Mouse (Mus musculus) forebrain, embryonic 15.5 days (tissue): ENCODE measurements around the gene Mef2d. TPM values are rescaled to one million over a fixed set of nuclear protein-coding genes. Genes with fewer than 3 reads are reported as not detected.

Experiments used
- ATAC-seq: fragments of 200-750 bp; cut with Nextera tagmentation; replicated peaks from 2 replicates; pipeline ENCODE4 v1.8.0; 2017; ENCODE audit warnings: mild to moderate bottlenecking, moderate TSS enrichment, moderate library complexity
- H3K27ac ChIP-seq: fragments of 300-500 bp; sonication (generic); replicated peaks from 2 replicates; pipeline ENCODE4 v1.5.1; 2015; ENCODE audit warnings: mild to moderate bottlenecking, inconsistent platforms
- H3K27me3 ChIP-seq: fragments of 300-500 bp; sonication (generic); 2 replicates; pipeline ENCODE4 v1.6.1; 2015; ENCODE audit warnings: inconsistent platforms
- H3K36me3 ChIP-seq: fragments of 300-500 bp; sonication (generic); 2 replicates; pipeline ENCODE4 v1.6.1; 2015; ENCODE audit warnings: mild to moderate bottlenecking, inconsistent platforms
- H3K4me1 ChIP-seq: fragments of 300-500 bp; sonication (generic); 2 replicates; pipeline ENCODE4 v1.6.1; 2015; ENCODE audit warnings: inconsistent platforms
- H3K4me2 ChIP-seq: fragments of 300-500 bp; sonication (generic); replicated peaks from 2 replicates; pipeline ENCODE4 v1.6.1; 2015; ENCODE audit warnings: mild to moderate bottlenecking, inconsistent platforms
- H3K4me3 ChIP-seq: fragments of 300-500 bp; sonication (generic); 2 replicates; pipeline ENCODE4 v1.5.1; 2015; ENCODE audit warnings: mild to moderate bottlenecking, inconsistent platforms
- H3K9ac ChIP-seq: fragments of 300-500 bp; sonication (generic); replicated peaks from 2 replicates; pipeline ENCODE4 v1.6.1; 2015; ENCODE audit warnings: mild to moderate bottlenecking, inconsistent platforms
- H3K9me3 ChIP-seq: fragments of 300-500 bp; sonication (generic); 2 replicates; pipeline ENCODE4 v1.6.1; 2016; ENCODE audit warnings: inconsistent platforms
- WGBS: fragments of 180-500 bp; shearing (Covaris S2); methylation state at CpG from one replicate; pipeline ENCODE4 v1.1.7; 2015; ENCODE audit warnings: mixed read lengths; 5-methylcytosine and 5-hydroxymethylcytosine counted together
- polyA plus RNA-seq: library from polyadenylated mRNA; unstranded; fragments of >200 nt; fragmentation: Nextera tagmentation; extraction: Ambion mirVana; gene quantifications from 2 replicates; pipeline ENCODE4 v1.2.1, GENCODE M21; 2015

Mef2d gene
- polyA plus RNA-seq, 1 experiment from 2014 or later, result 21.3 TPM

DNA sequence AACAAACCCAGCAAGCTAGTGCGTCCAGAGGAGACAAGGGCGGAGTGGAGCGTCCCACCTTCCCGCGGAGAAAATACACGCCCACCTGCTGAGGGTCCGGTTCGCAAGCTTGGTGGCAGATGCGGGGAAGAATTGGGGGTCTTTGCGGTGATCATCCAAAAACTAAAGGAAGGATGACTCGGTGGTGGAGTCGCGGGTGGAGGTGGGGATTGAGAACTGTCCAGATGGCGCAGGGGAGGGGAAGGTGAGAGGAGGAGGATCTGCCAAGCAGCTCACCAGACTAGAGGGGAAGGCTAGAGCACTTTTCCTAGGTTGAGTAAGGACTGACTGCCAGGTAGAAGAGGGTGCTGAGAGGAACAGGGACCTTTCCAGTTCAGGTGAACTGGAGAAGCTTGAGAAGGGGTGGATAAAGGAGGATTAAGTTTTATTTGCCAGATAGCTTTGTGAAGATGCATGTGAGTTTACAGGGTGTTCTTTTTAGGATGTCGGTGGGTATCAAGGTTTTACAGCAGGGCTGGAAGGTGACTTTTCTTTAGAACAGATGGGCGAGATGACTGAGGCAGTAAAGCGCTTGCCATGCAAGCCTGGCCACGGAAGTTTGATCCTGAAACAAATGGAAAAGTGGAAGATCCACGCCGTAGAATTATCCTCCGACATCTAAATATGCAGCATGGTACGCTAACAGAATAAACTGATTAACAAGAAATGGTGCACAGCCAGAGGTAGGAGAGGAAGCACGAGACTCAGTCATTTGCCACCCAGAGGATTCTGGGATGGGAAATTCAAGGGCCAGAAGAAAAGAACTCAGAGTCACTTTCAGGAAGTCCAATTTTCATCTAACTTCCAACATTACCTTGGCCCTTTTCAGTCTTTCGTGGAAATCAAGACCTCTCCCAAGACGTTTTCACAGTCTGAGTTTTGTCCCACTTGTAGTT, 2.7 kb upstream of the Mef2d start:
- H3K9me3 ChIP-seq, result no peaks in the 10 kb centered on the region
- H3K4me2 ChIP-seq, result peak overlapping the region; percentile 97
- peak overlapping the region; percentile 57 for H3K4me3 ChIP-seq
- H3K36me3 ChIP-seq, result no peaks in the 10 kb centered on the region
- 17% methylated on average over 25 of the region's 25 CpGs for WGBS
- no peak for ATAC-seq
- H3K27me3 ChIP-seq, result no peaks in the 10 kb centered on the region
- peak overlapping the region; percentile 67 for H3K9ac ChIP-seq
- peak overlapping the region; percentile 99 for H3K27ac ChIP-seq
- H3K4me1 ChIP-seq, result peaks cover 53% of the 10 kb centered on the region

DNA sequence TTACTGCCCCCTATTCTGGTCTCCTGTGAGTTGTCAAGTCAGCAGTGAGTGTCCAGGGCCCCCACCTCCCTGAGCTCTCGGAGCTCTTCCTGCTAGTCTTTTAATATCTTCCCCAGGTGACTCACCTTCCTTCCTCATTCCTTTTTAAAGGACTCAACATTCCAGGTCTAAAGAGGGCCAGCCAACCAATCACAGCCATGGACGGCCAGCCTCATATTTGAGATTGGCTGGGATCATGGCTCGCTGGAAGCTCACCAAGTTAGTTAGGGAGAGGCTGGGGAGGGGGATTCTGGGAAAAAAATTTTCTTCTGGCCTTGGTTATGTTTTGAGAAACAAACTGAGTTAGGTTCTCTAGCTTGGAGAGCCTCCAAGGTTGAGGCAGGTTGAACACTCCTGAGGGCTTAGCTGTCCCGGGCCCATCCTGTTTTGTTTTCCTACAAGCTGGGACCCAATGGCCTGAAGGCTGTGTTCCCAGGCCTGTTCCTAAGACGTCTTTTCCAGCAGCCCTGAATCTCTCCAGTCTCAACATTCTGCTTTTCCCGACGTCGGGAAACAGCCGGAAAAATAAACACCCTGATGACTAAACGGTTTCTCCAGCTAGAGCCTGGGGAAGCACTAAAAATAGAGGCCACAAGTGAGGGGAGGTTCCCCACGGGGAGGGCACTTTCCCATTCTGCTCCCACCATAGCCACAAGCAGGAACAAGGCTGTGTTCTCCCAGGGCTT, 1.8 kb upstream of the Mef2d start:
- Histone ChIP-seq H3K36me3 (no peaks in the 10 kb centered on the region), H3K27me3 (no peaks in the 10 kb centered on the region), H3K9me3 (no peaks in the 10 kb centered on the region), H3K27ac (peak overlapping the region; percentile 99), H3K9ac (no peak overlapping the region), H3K4me1 (peaks cover 61% of the 10 kb centered on the region), H3K4me2 (no peak overlapping the region), H3K4me3 (no peak overlapping the region)
- 34% methylated on average over 11 of the region's 11 CpGs for WGBS
- ATAC-seq, result no peak

DNA sequence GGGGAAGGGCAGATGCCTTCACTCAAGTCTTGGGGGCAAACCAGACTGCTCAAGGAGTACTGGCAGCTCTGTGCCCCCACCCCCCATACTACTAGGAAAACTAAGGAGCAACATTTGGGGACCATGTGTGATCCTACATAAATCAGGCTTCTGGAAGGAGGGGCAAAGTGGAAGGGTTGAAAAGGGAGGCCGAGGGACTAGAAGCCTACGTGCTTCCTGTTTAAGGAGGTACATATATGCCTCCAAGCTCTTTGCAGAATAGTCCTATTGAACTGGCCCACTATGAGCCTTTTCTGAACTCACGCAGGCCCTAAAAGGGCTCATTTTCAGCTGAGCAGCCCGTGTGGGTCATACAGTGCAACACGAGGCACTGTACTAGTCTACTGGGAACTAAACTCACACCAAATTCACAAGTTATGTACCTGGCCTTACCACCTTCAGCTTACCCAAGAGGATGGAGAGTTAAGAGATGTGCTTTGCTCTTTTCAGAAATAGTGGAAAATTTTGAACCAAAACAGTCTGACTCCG, 1.2 kb upstream of the Mef2d start:
- H3K27ac ChIP-seq, result peak overlapping the region; percentile 99
- no peak overlapping the region for H3K4me2 ChIP-seq
- H3K9ac ChIP-seq, result no peak overlapping the region
- H3K27me3 ChIP-seq, result no peaks in the 10 kb centered on the region
- no peak for ATAC-seq
- H3K36me3 ChIP-seq, result no peaks in the 10 kb centered on the region
- peaks cover 67% of the 10 kb centered on the region for H3K4me1 ChIP-seq
- 53% methylated on average over 6 of the region's 6 CpGs for WGBS
- H3K9me3 ChIP-seq, result no peaks in the 10 kb centered on the region
- H3K4me3 ChIP-seq, result no peak overlapping the region

DNA sequence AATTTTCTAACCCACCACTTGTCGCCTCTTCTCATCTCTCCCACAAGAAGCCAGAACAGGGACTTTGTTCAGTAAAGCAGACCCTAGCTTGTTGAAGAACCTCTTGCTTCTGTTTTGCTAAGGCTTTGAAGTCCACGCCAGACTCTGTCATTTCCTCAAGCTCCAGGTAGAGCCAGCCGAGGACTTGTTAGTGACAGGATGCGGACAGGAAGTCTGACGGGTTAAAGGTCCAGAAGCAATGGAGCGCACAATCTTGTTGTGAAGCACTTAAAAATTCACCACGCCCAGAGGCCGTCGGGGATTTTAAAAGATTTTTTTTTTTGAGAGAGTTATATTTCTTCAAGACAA, 759 bp upstream of the Mef2d start:
- WGBS, result 17% methylated on average over 9 of the region's 9 CpGs

DNA sequence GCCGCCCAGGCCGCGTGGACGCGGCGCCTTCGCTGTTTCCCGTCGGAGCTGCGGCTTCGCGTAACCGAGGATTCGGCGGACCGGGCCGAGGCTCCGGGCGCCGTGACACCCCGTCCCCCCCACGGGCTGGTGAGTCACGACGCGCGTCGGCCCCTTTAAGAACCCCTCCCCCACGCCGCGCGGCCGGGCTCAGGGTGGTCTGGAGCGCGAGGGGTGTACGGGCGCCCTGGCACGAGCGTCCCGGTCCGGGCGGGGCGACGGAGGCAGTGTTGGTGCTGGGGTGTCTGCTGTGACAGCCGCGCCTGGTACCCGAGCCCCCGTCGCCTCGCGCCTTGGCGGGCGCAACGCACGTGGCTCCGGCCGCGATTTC, 359 bp downstream of the Mef2d start:
- under 1% methylated on average over 57 of the region's 57 CpGs for WGBS
- Histone ChIP-seq H3K27ac (peak overlapping the region; percentile 99), H3K9ac (peak overlapping the region; percentile 93), H3K27me3 (no peaks in the 10 kb centered on the region), H3K4me3 (peak overlapping the region; percentile 96), H3K4me2 (peak overlapping the region; percentile 94), H3K4me1 (peaks cover 80% of the 10 kb centered on the region), H3K9me3 (no peaks in the 10 kb centered on the region), H3K36me3 (no peaks in the 10 kb centered on the region)
- peak; percentile 41 for ATAC-seq

More for the DNA sequence above, 759 bp upstream of the Mef2d start:
- Histone ChIP-seq H3K4me1 (peaks cover 72% of the 10 kb centered on the region), H3K27me3 (no peaks in the 10 kb centered on the region), H3K9ac (peak overlapping the region; percentile 93), H3K4me2 (peak overlapping the region; percentile 94), H3K9me3 (no peaks in the 10 kb centered on the region), H3K4me3 (peak overlapping the region; percentile 96), H3K36me3 (no peaks in the 10 kb centered on the region), H3K27ac (peak overlapping the region; percentile 99)
- ATAC-seq, result no peak

DNA sequence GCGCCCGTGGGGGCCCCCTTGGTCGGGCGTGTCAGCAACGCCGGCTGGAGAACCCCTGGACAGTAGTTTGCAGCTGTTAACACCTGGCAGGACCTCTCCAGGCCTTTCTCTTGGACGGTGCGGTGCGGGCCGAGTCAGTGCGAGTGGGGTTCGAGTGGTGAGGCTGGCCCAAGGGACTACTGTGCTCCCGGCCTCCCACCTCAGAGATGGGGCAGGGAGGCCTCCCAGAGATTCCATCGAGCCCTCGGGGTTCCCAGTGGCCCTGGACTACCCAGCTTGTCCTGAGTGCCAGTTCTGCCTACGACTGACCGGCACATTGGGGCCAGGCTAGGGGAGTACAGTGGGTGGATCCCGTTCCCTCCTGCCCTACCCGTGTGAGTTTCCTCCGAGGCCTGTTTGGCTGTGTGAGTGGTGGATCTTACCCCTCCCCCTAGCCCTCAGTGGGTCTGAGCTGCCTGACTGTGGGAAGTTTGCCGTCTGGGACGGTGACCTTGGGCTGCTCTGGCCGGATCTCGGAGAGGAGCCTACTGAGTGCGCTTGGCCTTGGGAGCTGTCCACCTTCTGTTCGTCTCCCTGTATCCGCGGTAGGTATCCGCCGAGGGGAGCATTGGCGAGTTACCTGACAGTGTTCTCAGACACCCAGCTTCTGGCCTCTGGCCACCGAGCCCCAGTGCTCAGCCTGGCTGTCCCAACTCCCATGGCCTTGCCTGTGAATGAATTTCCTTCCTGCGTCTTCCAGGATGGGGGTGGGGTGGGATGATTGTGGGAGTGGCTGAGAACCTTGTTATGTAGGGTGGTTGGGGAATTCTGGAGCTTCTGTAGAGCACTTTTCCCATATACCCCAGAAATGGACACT, 972 bp downstream of the Mef2d start:
- peak; percentile 12; the same call in 1 of the 2 replicates for ATAC-seq
- H3K4me1 ChIP-seq, result peaks cover 84% of the 10 kb centered on the region
- under 1% methylated on average over 33 of the region's 33 CpGs for WGBS

DNA sequence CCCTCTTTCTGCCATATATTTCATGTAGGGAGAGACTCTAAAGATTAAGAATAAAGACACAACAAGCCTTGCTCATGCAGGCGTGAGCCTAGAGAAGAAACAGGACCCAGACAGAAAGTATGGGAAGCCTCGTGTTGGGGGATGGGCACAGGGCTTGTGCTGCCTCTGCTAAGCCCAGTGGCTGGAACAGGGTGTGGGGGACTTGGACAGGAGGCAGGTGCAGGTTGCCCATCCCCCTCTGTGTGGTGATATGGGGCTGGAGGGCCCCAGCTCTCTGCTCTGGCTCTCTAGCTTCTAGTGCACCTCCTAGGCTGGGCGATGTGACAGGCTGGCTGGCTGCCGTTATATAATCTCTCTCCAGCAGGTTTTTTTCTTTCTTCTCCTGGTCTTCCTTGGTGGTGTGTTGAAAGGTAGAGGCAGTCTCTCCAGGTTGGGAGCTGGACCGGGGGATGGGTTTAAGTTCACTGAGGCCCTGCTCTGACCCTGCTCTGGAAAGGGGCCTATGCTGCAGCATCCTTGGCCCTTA, 1.9 kb downstream of the Mef2d start:
- WGBS, result 12% methylated on average over 5 of the region's 5 CpGs
- Histone ChIP-seq H3K4me1 (peaks cover 88% of the 10 kb centered on the region), H3K36me3 (no peaks in the 10 kb centered on the region), H3K27ac (peak overlapping the region; percentile 99), H3K27me3 (no peaks in the 10 kb centered on the region), H3K9me3 (no peaks in the 10 kb centered on the region), H3K9ac (peak overlapping the region; percentile 93), H3K4me2 (peak overlapping the region; percentile 94), H3K4me3 (peak overlapping the region; percentile 96)
- ATAC-seq, result no peak

More for the DNA sequence above, 972 bp downstream of the Mef2d start:
- H3K9ac ChIP-seq, result peak overlapping the region; percentile 93
- H3K36me3 ChIP-seq, result no peaks in the 10 kb centered on the region
- peak overlapping the region; percentile 99 for H3K27ac ChIP-seq
- no peaks in the 10 kb centered on the region for H3K9me3 ChIP-seq
- H3K4me3 ChIP-seq, result peak overlapping the region; percentile 96
- H3K4me2 ChIP-seq, result peak overlapping the region; percentile 94
- no peaks in the 10 kb centered on the region for H3K27me3 ChIP-seq

DNA sequence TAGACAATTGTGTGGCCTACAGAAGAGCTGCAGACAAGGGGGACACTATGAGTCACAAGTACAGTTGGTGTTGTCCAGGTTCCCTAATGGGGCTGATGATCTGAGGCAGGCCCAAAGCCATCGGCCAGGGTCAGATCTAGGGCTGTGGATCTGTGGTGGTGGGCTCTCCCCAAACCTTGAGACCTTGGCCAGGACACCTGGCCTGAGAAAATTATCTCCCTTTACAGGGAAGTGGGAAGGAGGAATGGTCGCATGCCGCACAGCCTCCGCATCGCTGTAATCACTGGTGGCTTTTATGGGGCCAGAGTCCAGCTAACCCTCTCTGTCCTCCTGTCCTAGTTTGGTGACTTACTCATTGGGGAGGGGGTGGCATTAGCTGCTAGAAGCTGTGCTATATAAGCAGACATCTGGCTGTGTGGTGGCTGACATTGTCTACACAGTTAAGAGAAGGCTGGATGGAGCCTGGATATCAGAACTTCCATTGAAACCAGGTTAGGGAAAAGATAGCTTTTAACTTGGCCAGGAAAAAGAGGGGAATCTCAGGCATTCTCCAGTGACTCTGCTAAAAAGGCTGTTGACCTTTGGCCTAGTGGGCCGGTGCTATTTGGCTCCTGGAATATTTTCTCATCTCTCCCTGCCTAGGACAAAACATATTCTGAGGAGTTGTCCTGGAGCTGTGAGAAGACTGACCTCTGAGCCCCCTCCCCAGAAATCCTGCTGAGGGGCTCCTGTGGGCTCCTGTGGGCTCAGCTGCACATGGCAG, 2.7 kb downstream of the Mef2d start:
- Histone ChIP-seq H3K9me3 (no peaks in the 10 kb centered on the region), H3K36me3 (no peaks in the 10 kb centered on the region), H3K4me3 (peak overlapping the region; percentile 96), H3K4me2 (peak overlapping the region; percentile 94), H3K27me3 (no peaks in the 10 kb centered on the region), H3K27ac (peak overlapping the region; percentile 99; the same call in 1 of the 2 replicates), H3K4me1 (peaks cover 88% of the 10 kb centered on the region), H3K9ac (peak overlapping the region; percentile 93)
- WGBS, result 78% methylated on average over 6 of the region's 6 CpGs
- ATAC-seq, result no peak

DNA sequence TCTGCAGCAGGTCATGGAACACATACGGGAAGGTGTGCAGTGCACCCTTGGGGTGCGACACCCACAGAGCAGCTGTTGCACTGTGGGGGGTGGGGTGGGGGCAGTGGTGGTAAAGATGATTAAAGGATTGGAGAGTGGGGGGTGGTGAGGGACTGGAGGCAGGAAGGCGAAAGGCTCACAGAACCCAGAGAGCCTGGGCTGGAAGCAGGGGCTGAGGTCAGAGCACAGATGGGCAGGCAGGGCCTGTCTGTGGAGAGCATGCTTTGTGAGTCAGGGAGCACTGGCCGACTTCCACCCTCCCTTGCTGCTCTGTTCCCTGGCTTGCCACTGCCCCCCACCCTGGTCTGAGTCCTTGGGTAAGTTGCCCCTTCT, 3.2 kb downstream of the Mef2d start:
- Histone ChIP-seq H3K9me3 (no peaks in the 10 kb centered on the region), H3K9ac (peak overlapping the region; percentile 93; the same call in 1 of the 2 replicates), H3K4me1 (peaks cover 89% of the 10 kb centered on the region), H3K36me3 (no peaks in the 10 kb centered on the region), H3K27ac (peak overlapping the region; percentile 27; the same call in 1 of the 2 replicates), H3K4me2 (0 out of 2 replicates have a peak overlapping the region, but pooled peaks have one; percentile 94), H3K27me3 (no peaks in the 10 kb centered on the region), H3K4me3 (peak overlapping the region; percentile 7; the same call in 1 of the 2 replicates)
- 36% methylated on average over 4 of the region's 4 CpGs for WGBS
- ATAC-seq, result no peak

DNA sequence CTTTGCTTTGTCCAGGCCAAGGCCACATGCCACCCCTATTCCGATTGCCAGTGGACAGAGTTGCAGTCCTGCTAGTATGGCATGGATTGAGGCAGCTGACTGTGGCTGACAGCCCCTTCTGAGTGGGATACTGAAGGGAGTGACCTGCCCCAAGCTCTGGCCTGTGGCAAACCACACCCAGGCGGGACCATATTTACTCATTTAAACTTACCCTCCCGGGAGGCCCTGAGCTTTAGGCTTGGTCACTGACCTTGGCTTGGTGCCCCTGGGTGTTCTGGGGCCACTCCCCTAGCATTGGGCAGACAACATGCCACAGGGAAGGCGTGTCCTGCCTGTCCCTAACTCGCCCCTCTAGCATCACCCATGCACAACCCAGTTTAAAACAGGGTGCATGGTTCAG, 3.8 kb downstream of the Mef2d start:
- Histone ChIP-seq H3K27ac (no peak overlapping the region), H3K4me3 (no peak overlapping the region), H3K4me1 (peaks cover 90% of the 10 kb centered on the region), H3K9ac (no peak overlapping the region), H3K9me3 (no peaks in the 10 kb centered on the region), H3K36me3 (no peaks in the 10 kb centered on the region), H3K4me2 (no peak overlapping the region), H3K27me3 (no peaks in the 10 kb centered on the region)
- ATAC-seq, result no peak
- WGBS, result 72% methylated on average over 5 of the region's 5 CpGs
